In genomic region chr11:95517162-95517561, GRCm38 (mm10) we compare ENCODE assay signal across 22 mouse cellular contexts. TPM values are rescaled to one million over a fixed set of nuclear protein-coding genes. Genes with fewer than 3 reads are reported as not detected.
DNase-seq lines count a peak whose midpoint lies in the region; ATAC-seq and TF ChIP-seq lines count a peak whose summit lies in the region.
"Had no signal": no experiment of that assay in that cellular context is flagged by ENCODE, and none has a peak within 500 bp of the region (broad histone marks: within the 10 kb centered on the region; RNA-seq: fewer than 3 reads in every experiment).

No protein-coding gene starts in this region.

- peaks cover 54% of the 10 kb centered on the region for H3K4me1 ChIP-seq in heart, embryonic 10.5 days
- H3K4me1 ChIP-seq in heart, embryonic 12.5 days (replicated peaks): peaks cover 32% of the 10 kb centered on the region
- peaks cover 85% of the 10 kb centered on the region for H3K4me1 ChIP-seq in E14TG2a.4 (replicated peaks; ENCODE audit: low read depth, low read length)
- H3K4me1 ChIP-seq in embryonic facial prominence, embryonic 10.5 days: peaks cover 85% of the 10 kb centered on the region
- H3K4me1 ChIP-seq in forebrain, embryonic 16.5 days (replicated peaks; ENCODE audit: control insufficient read depth, insufficient read depth, low read length): peaks cover 54% of the 10 kb centered on the region

- H3K9ac ChIP-seq in heart, embryonic 12.5 days: no peak overlapping the region
- H3K9ac ChIP-seq in forebrain, embryonic 16.5 days (replicated peaks; ENCODE audit: low read depth, low read length): no peak overlapping the region
- H3K9ac ChIP-seq: neural tube, embryonic 12.5 days had no signal

- no peak for DNase-seq in heart, embryonic 10.5 days (ENCODE audit: low spot score)
- no peak for DNase-seq in embryonic facial prominence, embryonic 10.5 days (ENCODE audit: low spot score)
- DNase-seq in frontal cortex, postnatal 10 days (ENCODE audit: low spot score in 2 of 2): no peak
- DNase-seq in kidney, adult 11 months: no peak
- DNase-seq in liver: no peak
- DNase-seq: adrenal gland, adult 2 months; B cell, adult 2 months; cerebellum, postnatal 36 days; gastrocnemius, postnatal 10 days; heart, adult 11 months; heart, postnatal 36 days; kidney, postnatal 36 days; lung, adult 2 months; lung, postnatal 36 days; right cerebral cortex, postnatal 14 days; spleen, adult 18-20 months; thymus, postnatal 25 days had no signal

- H3K27ac ChIP-seq in heart, embryonic 10.5 days: peak overlapping the region; percentile 47; the same call in 1 of the 2 replicates
- H3K27ac ChIP-seq in heart, embryonic 12.5 days (ENCODE audit: poor library complexity, severe bottlenecking): no peak overlapping the region
- peak overlapping the region; percentile 69 for H3K27ac ChIP-seq in embryonic facial prominence, embryonic 10.5 days (replicated peaks)
- peak overlapping the region; percentile 53 for H3K27ac ChIP-seq in forebrain, embryonic 16.5 days (ENCODE audit: low read length)
- H3K27ac ChIP-seq: neural tube, embryonic 12.5 days had no signal

- no peaks in the 10 kb centered on the region for H3K36me3 ChIP-seq in heart, embryonic 10.5 days
- H3K36me3 ChIP-seq in heart, embryonic 12.5 days: no peaks in the 10 kb centered on the region
- no peaks in the 10 kb centered on the region for H3K36me3 ChIP-seq in E14TG2a.4 (ENCODE audit: insufficient read depth, low read length)
- no peaks in the 10 kb centered on the region for H3K36me3 ChIP-seq in embryonic facial prominence, embryonic 10.5 days (replicated peaks)
- no peaks in the 10 kb centered on the region for H3K36me3 ChIP-seq in forebrain, embryonic 16.5 days (ENCODE audit: control insufficient read depth, insufficient read depth)
- H3K36me3 ChIP-seq: neural tube, embryonic 12.5 days had no signal

- H3K4me3 ChIP-seq in heart, embryonic 10.5 days: no peak overlapping the region
- H3K4me3 ChIP-seq in heart, embryonic 12.5 days: no peak overlapping the region
- peak overlapping the region; percentile 90 for H3K4me3 ChIP-seq in E14TG2a.4 (replicated peaks; ENCODE audit: low read length)
- H3K4me3 ChIP-seq in embryonic facial prominence, embryonic 10.5 days: peak overlapping the region; percentile 38
- no peak overlapping the region for H3K4me3 ChIP-seq in forebrain, embryonic 16.5 days (replicated peaks; ENCODE audit: low read length)
- H3K4me3 ChIP-seq: neural tube, embryonic 12.5 days had no signal

- no peaks in the 10 kb centered on the region for H3K9me3 ChIP-seq in heart, embryonic 10.5 days
- no peaks in the 10 kb centered on the region for H3K9me3 ChIP-seq in heart, embryonic 12.5 days (replicated peaks)
- H3K9me3 ChIP-seq in E14TG2a.4 (ENCODE audit: low read length): no peaks in the 10 kb centered on the region
- no peaks in the 10 kb centered on the region for H3K9me3 ChIP-seq in embryonic facial prominence, embryonic 10.5 days
- H3K9me3 ChIP-seq in forebrain, embryonic 16.5 days (ENCODE audit: control insufficient read depth, low read length): no peaks in the 10 kb centered on the region
- H3K9me3 ChIP-seq: neural tube, embryonic 12.5 days had no signal

- H3K4me2 ChIP-seq in heart, embryonic 12.5 days: no peak overlapping the region
- no peak overlapping the region for H3K4me2 ChIP-seq in forebrain, embryonic 16.5 days (ENCODE audit: low read length)

- no peak for TF ChIP-seq CTCF in E14TG2a.4 (conservative IDR thresholded peaks at IDR 0.05; ENCODE audit: low read length)

- 64% methylated on average over 6 of the region's 6 CpGs for WGBS in heart, embryonic 10.5 days
- 59% methylated on average over 6 of the region's 6 CpGs for WGBS in heart, embryonic 12.5 days
- WGBS in embryonic facial prominence, embryonic 10.5 days: 42% methylated on average over 6 of the region's 6 CpGs
- WGBS in forebrain, embryonic 16.5 days: 44% methylated on average over 6 of the region's 6 CpGs

- no peak for ATAC-seq in heart, embryonic 12.5 days (ENCODE audit: insufficient number of reproducible peaks, low FRiP score)
- ATAC-seq in forebrain, embryonic 16.5 days: peak; percentile 38
- ATAC-seq: inflammation-experienced regulatory T-cells, adult 6 months had no signal

- H3K27me3 ChIP-seq in heart, embryonic 10.5 days (ENCODE audit: insufficient read depth, poor library complexity, severe bottlenecking): peaks cover 74% of the 10 kb centered on the region
- H3K27me3 ChIP-seq in heart, embryonic 12.5 days (replicated peaks): peaks cover 61% of the 10 kb centered on the region
- H3K27me3 ChIP-seq in E14TG2a.4 (ENCODE audit: insufficient read depth, low read length): peaks cover 22% of the 10 kb centered on the region
- H3K27me3 ChIP-seq in embryonic facial prominence, embryonic 10.5 days (replicated peaks; ENCODE audit: low read depth, poor library complexity, severe bottlenecking): peaks cover 72% of the 10 kb centered on the region
- peaks cover 21% of the 10 kb centered on the region for H3K27me3 ChIP-seq in forebrain, embryonic 16.5 days (replicated peaks; ENCODE audit: control insufficient read depth, insufficient read depth, low read length)

RNA-seq across cellular contexts. Expression of gene Nxph3, which starts 2.8 kb away (rescaled TPM):
- polyA plus RNA-seq in heart, embryonic 10.5 days (2016; fragmentation: Nextera tagmentation; extraction: Ambion mirVana): 0.21 and 0.77 TPM in 2 replicates
- polyA plus RNA-seq in heart, embryonic 12.5 days (2016; fragmentation: Nextera tagmentation; extraction: Ambion mirVana): 0.40 and 0.43 TPM in 2 replicates
- 0.50 and 0.54 TPM in 2 replicates for polyA plus RNA-seq in embryonic facial prominence, embryonic 10.5 days (2016; fragmentation: Nextera tagmentation; extraction: Ambion mirVana)
- 7.5 and 7.6 TPM in 2 replicates for polyA plus RNA-seq in forebrain, embryonic 16.5 days (2015; fragmentation: Nextera tagmentation; extraction: Ambion mirVana)
- polyA plus RNA-seq: inflammation-experienced regulatory T-cells, adult 6 months had no signal

Comparison
In these comparisons a context has a peak if more than half of its experiments do, and no peak if none do; other contexts are left out.
1. H3K4me3 ChIP-seq: peak in E14TG2a.4 (single experiment) and embryonic facial prominence, embryonic 10.5 days (single experiment); none in heart, embryonic 10.5 days (single experiment), heart, embryonic 12.5 days (single experiment) and forebrain, embryonic 16.5 days (single experiment).